Mouse (Mus musculus) liver, adult 2 months (tissue): ENCODE measurements around the gene Cnpy3. TPM values are rescaled to one million over a fixed set of nuclear protein-coding genes. Genes with fewer than 3 reads are reported as not detected.
"Not testable (repeated sequence)": the region's sequence is repeated elsewhere in the genome, so short reads cannot be mapped to it uniquely, and the experiment has no call there.

Experiments
- DNase-seq: peaks from one replicate; pipeline ENCODE4 v3.0.0-alpha.2; 2011; ENCODE audit warnings: low read depth, low spot score; ENCODE audit errors: extremely low read depth
- H3K27ac ChIP-seq: fragments of 200-500 bp; replicated peaks from 2 replicates; pipeline ENCODE4 v1.5.1; 2012; ENCODE audit warnings: low read depth, mild to moderate bottlenecking, control low read depth, inconsistent platforms, low read length; ENCODE audit not compliant: insufficient read depth
- H3K27me3 ChIP-seq: fragments of 200-500 bp; 2 replicates; pipeline ENCODE4 v1.6.1; 2012; ENCODE audit warnings: mild to moderate bottlenecking, moderate library complexity, low read length, inconsistent platforms; ENCODE audit not compliant: control insufficient read depth, insufficient read depth
- H3K36me3 ChIP-seq: fragments of 200-500 bp; 2 replicates; pipeline ENCODE4 v1.6.1; 2012; ENCODE audit warnings: low read length, inconsistent platforms; ENCODE audit not compliant: control insufficient read depth, insufficient read depth
- H3K4me1 ChIP-seq: fragments of 200-500 bp; 2 replicates; pipeline ENCODE4 v1.6.1; 2011; ENCODE audit warnings: low read length; ENCODE audit not compliant: control insufficient read depth, insufficient read depth
- H3K4me3 ChIP-seq: fragments of 200-500 bp; 2 replicates; pipeline ENCODE4 v1.5.1; 2011; ENCODE audit warnings: low read depth, mild to moderate bottlenecking, control low read depth, low read length, moderate library complexity; ENCODE audit not compliant: insufficient read depth
- H3K79me2 ChIP-seq: fragments of 200-500 bp; 2 replicates; pipeline ENCODE4 v1.6.1; 2012; ENCODE audit warnings: inconsistent platforms, mild to moderate bottlenecking, low read length, moderate library complexity; ENCODE audit not compliant: control insufficient read depth, insufficient read depth
- H3K9ac ChIP-seq: fragments of 200-500 bp; 2 replicates; pipeline ENCODE4 v1.6.1; 2012; ENCODE audit warnings: low read depth, mild to moderate bottlenecking, control low read depth, inconsistent platforms, low read length
- CTCF ChIP-seq: fragments of 200-500 bp; IDR thresholded peaks from 2 replicates; pipeline ENCODE4 v1.5.1; 2011; ENCODE audit warnings: low read depth, low read length, control low read depth
- POLR2A ChIP-seq: fragments of 200-500 bp; IDR thresholded peaks from 2 replicates; pipeline ENCODE4 v1.6.1; 2011; ENCODE audit warnings: low read length, control low read depth; ENCODE audit not compliant: insufficient read depth; ENCODE audit errors: extremely low read depth
- WGBS: fragments of 180-500 bp; shearing (Covaris S2); methylation state at CpG from one replicate; pipeline ENCODE4 v1.1.7; 2018; 5-methylcytosine and 5-hydroxymethylcytosine counted together
- polyA plus RNA-seq: library from polyadenylated mRNA; depleted of rRNA; stranded (reverse); fragments of >200 nt; gene quantifications from 2 replicates; pipeline ENCODE4 v1.2.3, GENCODE M21; 2012
- total RNA-seq: library from RNA; depleted of rRNA; stranded (reverse); fragments of >200 nt; gene quantifications from 2 replicates; pipeline ENCODE4 v1.2.3, GENCODE M21; 2014

Cnpy3 gene
- total and polyA plus RNA-seq, 2 experiments: 28.6 to 40.7 TPM

- peaks cover 3% of the 10 kb centered on the region; the same call in 1 of the 2 replicates for H3K79me2 ChIP-seq
- H3K36me3 ChIP-seq: peaks cover 11% of the 10 kb centered on the region
- TF ChIP-seq POLR2A (no peak), CTCF (0 out of 2 replicates have a peak, but pooled peaks have one; percentile 9)
- H3K27me3 ChIP-seq: no peaks in the 10 kb centered on the region
- no peak for DNase-seq
- H3K27ac ChIP-seq: no peak overlapping the region
- no peak overlapping the region for H3K4me3 ChIP-seq
- no peak overlapping the region for H3K9ac ChIP-seq
- WGBS: 87% methylated on average over 4 of the region's 4 CpGs
- peaks cover 6% of the 10 kb centered on the region for H3K4me1 ChIP-seq
Observed at GRCm38 (mm10) chr17:46771025-46771424, 19.0 kb upstream of the Cnpy3 start.

GRCm38 (mm10) chr17:46770546-46770945 lies 18.5 kb upstream of the Cnpy3 start:
- 94% methylated on average over 11 of the region's 11 CpGs for WGBS
- no peak overlapping the region for H3K27ac ChIP-seq
- H3K27me3 ChIP-seq: no peaks in the 10 kb centered on the region
- TF ChIP-seq CTCF (no peak), POLR2A (no peak)
- no peak overlapping the region for H3K4me3 ChIP-seq
- peaks cover 3% of the 10 kb centered on the region; the same call in 1 of the 2 replicates for H3K79me2 ChIP-seq
- H3K9ac ChIP-seq: no peak overlapping the region
- peaks cover 6% of the 10 kb centered on the region; the same call in 1 of the 2 replicates for H3K36me3 ChIP-seq
- no peak for DNase-seq
- peaks cover 6% of the 10 kb centered on the region for H3K4me1 ChIP-seq

GRCm38 (mm10) chr17:46767868-46768267 lies 15.9 kb upstream of the Cnpy3 start:
- H3K27ac ChIP-seq: no peak overlapping the region
- peaks cover 2% of the 10 kb centered on the region; the same call in 1 of the 2 replicates for H3K79me2 ChIP-seq
- no peak for DNase-seq
- TF ChIP-seq POLR2A (no peak), CTCF (no peak)
- peaks cover 2% of the 10 kb centered on the region; the same call in 1 of the 2 replicates for H3K4me1 ChIP-seq
- 42% methylated on average over 8 of the region's 8 CpGs for WGBS
- H3K36me3 ChIP-seq: no peaks in the 10 kb centered on the region
- H3K27me3 ChIP-seq: no peaks in the 10 kb centered on the region
- no peak overlapping the region for H3K4me3 ChIP-seq
- H3K9ac ChIP-seq: 0 out of 2 replicates have a peak overlapping the region, but pooled peaks have one; percentile 2

GRCm38 (mm10) chr17:46764916-46765315 lies 12.9 kb upstream of the Cnpy3 start:
- not testable (repeated sequence) for H3K36me3 ChIP-seq, H3K27ac ChIP-seq, DNase-seq, H3K4me1 ChIP-seq, H3K79me2 ChIP-seq, H3K27me3 ChIP-seq, H3K4me3 ChIP-seq, H3K9ac ChIP-seq
- WGBS: 72% methylated on average over 9 of the region's 9 CpGs

DNA sequence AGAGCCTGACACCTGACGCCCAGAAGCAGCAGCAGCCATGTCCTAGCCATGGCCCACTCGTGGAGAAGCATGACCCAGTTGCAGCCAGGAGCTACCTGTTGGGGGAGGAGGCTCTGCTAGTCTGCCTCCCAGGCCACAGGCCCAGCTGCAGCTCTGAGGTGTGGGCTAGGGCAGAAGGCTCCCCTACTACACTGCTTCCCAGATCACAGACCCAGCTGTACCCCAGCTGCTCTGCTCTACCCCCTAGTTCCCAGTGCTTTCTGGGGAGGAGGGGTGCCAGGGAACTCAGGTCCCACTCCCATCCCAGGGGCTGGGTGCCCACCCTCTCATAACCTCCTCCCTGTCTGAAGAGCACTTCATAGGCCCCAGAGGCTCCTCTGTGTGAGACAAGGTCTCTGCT lies 11.5 kb upstream of the Cnpy3 start, which contains the start of gene Ptcra:
Ptcra (minus strand) TSS at position 169 of the 400 bp plus-strand sequence.
- 82% methylated on average over 2 of the region's 2 CpGs for WGBS
- Histone ChIP-seq H3K36me3 (no peaks in the 10 kb centered on the region), H3K27me3 (no peaks in the 10 kb centered on the region), H3K4me1 (no peaks in the 10 kb centered on the region; the same call in 1 of the 2 replicates), H3K27ac (no peak within 1 kb of the TSS), H3K4me3 (no peak within 1 kb of the TSS), H3K9ac (no peak within 1 kb of the TSS), H3K79me2 (no peaks in the 10 kb centered on the region)
- no peak for TF ChIP-seq CTCF
- no peak for TF ChIP-seq POLR2A
- no peak for DNase-seq

DNA sequence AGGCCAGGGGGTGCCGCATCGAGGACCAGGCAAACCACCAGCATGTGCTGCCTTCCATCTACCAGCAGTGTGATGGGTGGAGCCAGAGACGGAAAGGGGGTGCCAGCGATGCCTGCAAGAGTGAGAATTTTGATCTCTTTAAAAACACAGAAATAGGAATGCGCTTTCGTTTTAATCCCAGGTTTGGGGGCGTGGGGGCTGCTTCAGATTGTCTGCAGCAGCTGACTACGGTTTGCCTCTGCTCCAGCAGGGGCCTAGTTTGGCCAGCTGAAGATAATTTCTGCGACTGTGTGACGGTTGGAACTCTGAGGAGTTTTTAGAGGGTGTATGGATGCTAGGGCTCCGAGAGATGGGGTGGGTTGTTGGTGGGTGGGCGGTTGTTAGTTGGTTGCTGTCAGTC lies 6.7 kb upstream of the Cnpy3 start:
- H3K27me3 ChIP-seq: no peaks in the 10 kb centered on the region
- no peak overlapping the region for H3K9ac ChIP-seq
- no peak overlapping the region for H3K4me3 ChIP-seq
- no peaks in the 10 kb centered on the region for H3K36me3 ChIP-seq
- H3K4me1 ChIP-seq: no peaks in the 10 kb centered on the region
- no peak overlapping the region for H3K27ac ChIP-seq
- TF ChIP-seq POLR2A (no peak), CTCF (no peak)
- H3K79me2 ChIP-seq: no peaks in the 10 kb centered on the region
- DNase-seq: no peak
- WGBS: 91% methylated on average over 12 of the region's 12 CpGs
